ENCODE assay signal across 23 mouse cellular contexts in the genomic region with DNA sequence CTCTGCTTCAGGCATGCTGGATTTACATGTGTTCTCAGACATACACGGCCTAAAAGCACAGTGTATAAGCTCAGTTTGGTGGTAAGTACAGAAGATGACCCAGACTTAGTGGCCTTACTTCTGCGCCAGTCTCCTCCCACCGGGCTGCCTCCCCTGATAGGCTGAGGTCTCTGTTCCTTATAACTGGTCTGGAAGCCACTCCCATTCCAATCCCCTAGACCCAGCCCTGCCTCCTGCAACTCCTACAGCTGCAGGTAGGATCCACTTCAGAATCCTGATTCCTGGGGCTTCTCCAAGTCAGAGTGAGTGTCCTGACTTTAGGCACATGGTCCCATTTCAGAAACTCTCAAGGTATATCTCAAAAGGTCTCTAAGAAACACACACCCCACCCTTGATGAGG. TPM values are rescaled to one million over a fixed set of nuclear protein-coding genes. Genes with fewer than 3 reads are reported as not detected.
DNase-seq lines count a peak whose midpoint lies in the region; ATAC-seq and TF ChIP-seq lines count a peak whose summit lies in the region.
"Had no signal": no experiment of that assay in that cellular context is flagged by ENCODE, and none has a peak within 500 bp of the region (broad histone marks: within the 10 kb centered on the region; RNA-seq: fewer than 3 reads in every experiment).

No protein-coding gene starts in this region.

- intact Hi-C loops in left cerebral cortex, postnatal 14 days (cut with DNase I), result no loop called here
- intact Hi-C loops in gastrocnemius, postnatal 36 days (cut with DNase I), result no loop called here

- peak overlapping the region; percentile 70 for H3K4me3 ChIP-seq in ES-Bruce4 (ENCODE audit: low read depth, low read length)
- no peak overlapping the region for H3K4me3 ChIP-seq in intestine, embryonic 15.5 days (replicated peaks)
- H3K4me3 ChIP-seq: embryonic facial prominence, embryonic 15.5 days; erythroblast, embryonic 14.5 days; forebrain, embryonic 10.5 days; gastrocnemius, adult 2 months; heart, embryonic 13.5 days; hindbrain, embryonic 12.5 days had no signal

- DNase-seq in R1 (ENCODE audit: low read depth, low spot score), result peak; percentile 96
- DNase-seq in left cerebral cortex, postnatal 14 days (ENCODE audit: low spot score in 2 of 2), result no peak
- DNase-seq in natural killer cell, adult 2 months (ENCODE audit: low spot score in 2 of 2), result no peak
- no peak for DNase-seq in gastrocnemius, postnatal 36 days
- DNase-seq: adrenal gland, adult 8-10 months; adrenal gland, postnatal 36 days; cerebellum, adult 2 months; cerebellum, postnatal 10 days; embryo, embryonic 11 days; gastrocnemius, adult 2 months; gastrocnemius, postnatal 25 days; heart, postnatal 36 days had no signal

- no peak for TF ChIP-seq EP300 in ES-Bruce4 (IDR thresholded peaks at IDR 0.05; ENCODE audit: insufficient read depth, low read depth, low read length)

- whole genome bisulfite sequencing in intestine, embryonic 15.5 days, result 54% methylated on average over 3 of the region's 3 CpGs

- no peaks in the 10 kb centered on the region for H3K36me3 ChIP-seq in ES-Bruce4 (ENCODE audit: control insufficient read depth, insufficient read depth, low read length, poor library complexity, severe bottlenecking)
- H3K36me3 ChIP-seq in intestine, embryonic 15.5 days, result no peaks in the 10 kb centered on the region
- H3K36me3 ChIP-seq: embryonic facial prominence, embryonic 15.5 days; forebrain, embryonic 10.5 days; heart, embryonic 13.5 days; hindbrain, embryonic 12.5 days had no signal

- no peak overlapping the region for H3K4me2 ChIP-seq in intestine, embryonic 15.5 days (replicated peaks)
- H3K4me2 ChIP-seq: embryonic facial prominence, embryonic 15.5 days; heart, embryonic 13.5 days; hindbrain, embryonic 12.5 days had no signal

- peaks cover 9% of the 10 kb centered on the region for H3K4me1 ChIP-seq in ES-Bruce4 (ENCODE audit: control insufficient read depth, insufficient read depth, low read length)
- 0 out of 2 replicates have a peak, but pooled peaks cover 8% of the 10 kb centered on the region for H3K4me1 ChIP-seq in intestine, embryonic 15.5 days (replicated peaks)

- peak; percentile 6 for TF ChIP-seq POLR2A in ES-Bruce4 (IDR thresholded peaks at IDR 0.05; ENCODE audit: insufficient read depth, low read length)

- no peaks in the 10 kb centered on the region for H3K27me3 ChIP-seq in ES-Bruce4 (ENCODE audit: control insufficient read depth, insufficient read depth, low read length, poor library complexity, severe bottlenecking)
- no peaks in the 10 kb centered on the region for H3K27me3 ChIP-seq in intestine, embryonic 15.5 days (replicated peaks)
- H3K27me3 ChIP-seq: embryonic facial prominence, embryonic 15.5 days; heart, embryonic 13.5 days; hindbrain, embryonic 12.5 days; Patski had no signal

- peak overlapping the region; percentile 31 for H3K9ac ChIP-seq in ES-Bruce4 (ENCODE audit: low read depth, poor library complexity, severe bottlenecking)
- H3K9ac ChIP-seq in intestine, embryonic 15.5 days, result no peak overlapping the region
- H3K9ac ChIP-seq: embryonic facial prominence, embryonic 15.5 days; heart, embryonic 13.5 days; hindbrain, embryonic 12.5 days had no signal

- peak overlapping the region; percentile 26 for H3K27ac ChIP-seq in ES-Bruce4 (ENCODE audit: insufficient read depth, low read length)
- H3K27ac ChIP-seq in intestine, embryonic 15.5 days, result 0 out of 2 replicates have a peak overlapping the region, but pooled peaks have one; percentile 17
- H3K27ac ChIP-seq: embryonic facial prominence, embryonic 15.5 days; forebrain, embryonic 10.5 days; gastrocnemius, adult 2 months; heart, embryonic 13.5 days; hindbrain, embryonic 12.5 days had no signal

- H3K9me3 ChIP-seq in ES-Bruce4 (replicated peaks; ENCODE audit: control insufficient read depth, insufficient read depth, low read length, poor library complexity, severe bottlenecking), result no peaks in the 10 kb centered on the region
- no peaks in the 10 kb centered on the region for H3K9me3 ChIP-seq in intestine, embryonic 15.5 days
- H3K9me3 ChIP-seq: embryonic facial prominence, embryonic 15.5 days; forebrain, embryonic 10.5 days; heart, embryonic 13.5 days; hindbrain, embryonic 12.5 days had no signal

- TF ChIP-seq CTCF in ES-Bruce4 (IDR thresholded peaks at IDR 0.05; ENCODE audit: low read depth, low read length), result no peak

- ATAC-seq in intestine, embryonic 15.5 days, result peak; percentile 18; the same call in 1 of the 2 replicates
- ATAC-seq: forebrain, embryonic 14.5 days; hindbrain, embryonic 16.5 days; Patski had no signal

RNA-seq across cellular contexts. Expression of a gene that starts 11.8 kb away (rescaled TPM):
- polyA plus RNA-seq in ES-Bruce4 (2011; ENCODE audit: insufficient read depth, insufficient read length, low read depth, missing spikeins), result 15.5 and 17.8 TPM in 2 replicates
- 51.3 and 66.1 TPM in 2 replicates for polyA plus RNA-seq in intestine, embryonic 15.5 days (2015; fragmentation: Nextera tagmentation; extraction: Ambion mirVana)
- 1 to 10 TPM; 1.7 to 1.8 TPM for total RNA-seq in left cerebral cortex, postnatal 14 days (2021)
- 10 to 100 TPM in 1 of 2 experiments, 1 to 10 TPM in 1; 8.5 to 13.7 TPM for total RNA-seq in gastrocnemius, postnatal 36 days (2021)
- total RNA-seq: CH12.LX had no signal

RNA-seq across cellular contexts. Expression of a gene that starts 35.2 kb away (rescaled TPM):
- 319 and 354 TPM in 2 replicates for polyA plus RNA-seq in ES-Bruce4 (2011; ENCODE audit: insufficient read depth, insufficient read length, low read depth, missing spikeins)
- 1,422 and 1,510 TPM in 2 replicates for polyA plus RNA-seq in intestine, embryonic 15.5 days (2015; fragmentation: Nextera tagmentation; extraction: Ambion mirVana)
- total RNA-seq in left cerebral cortex, postnatal 14 days (2021), result 100 to 1,000 TPM; 281 to 285 TPM
- 100 to 1,000 TPM; 143 to 145 TPM for total RNA-seq in gastrocnemius, postnatal 36 days (2021)

RNA-seq across cellular contexts. Expression of a gene that starts 35.3 kb away (rescaled TPM):
- 14.1 and 16.0 TPM in 2 replicates for polyA plus RNA-seq in ES-Bruce4 (2011; ENCODE audit: insufficient read depth, insufficient read length, low read depth, missing spikeins)
- 15.6 and 18.4 TPM in 2 replicates for polyA plus RNA-seq in intestine, embryonic 15.5 days (2015; fragmentation: Nextera tagmentation; extraction: Ambion mirVana)
- total RNA-seq in left cerebral cortex, postnatal 14 days (2021), result 1 to 10 TPM; 4.8 to 8.8 TPM
- 1 to 10 TPM; 3.2 to 4.8 TPM for total RNA-seq in gastrocnemius, postnatal 36 days (2021)
- polyA plus RNA-seq: erythroblast, embryonic 14.5 days had no signal
